Mouse (Mus musculus) midbrain, embryonic 12.5 days (tissue): ENCODE results near the gene Fam19a2. TPM values are rescaled to one million over a fixed set of nuclear protein-coding genes. Genes with fewer than 3 reads are reported as not detected.

ENCODE experiments used
- ATAC-seq: fragments of 200-750 bp; cut with Nextera tagmentation; 2 replicates; pipeline ENCODE4 v1.8.0; 2017; ENCODE audit warnings: low read depth, moderate TSS enrichment, moderate library complexity; ENCODE audit not compliant: low FRiP score
- H3K27ac ChIP-seq: fragments of 300-500 bp; sonication (generic); replicated peaks from 2 replicates; pipeline ENCODE4 v1.5.1; 2016; ENCODE audit warnings: mild to moderate bottlenecking
- H3K27me3 ChIP-seq: fragments of 300-500 bp; sonication (generic); 2 replicates; pipeline ENCODE4 v1.6.1; 2016; ENCODE audit warnings: mild to moderate bottlenecking
- H3K36me3 ChIP-seq: fragments of 300-500 bp; sonication (generic); 2 replicates; pipeline ENCODE4 v1.6.1; 2016
- H3K4me1 ChIP-seq: fragments of 300-500 bp; sonication (generic); 2 replicates; pipeline ENCODE4 v1.6.1; 2016
- H3K4me2 ChIP-seq: fragments of 300-500 bp; sonication (generic); replicated peaks from 2 replicates; pipeline ENCODE4 v1.6.1; 2016; ENCODE audit warnings: mild to moderate bottlenecking, moderate library complexity
- H3K4me3 ChIP-seq: fragments of 300-500 bp; sonication (generic); 2 replicates; pipeline ENCODE4 v1.5.1; 2016; ENCODE audit warnings: mild to moderate bottlenecking
- H3K9ac ChIP-seq: fragments of 300-500 bp; sonication (generic); replicated peaks from 2 replicates; pipeline ENCODE4 v1.6.1; 2016; ENCODE audit warnings: mild to moderate bottlenecking, moderate library complexity
- H3K9me3 ChIP-seq: fragments of 300-500 bp; sonication (generic); 2 replicates; pipeline ENCODE4 v1.6.1; 2016; ENCODE audit warnings: mild to moderate bottlenecking
- WGBS: fragments of 180-500 bp; shearing (Covaris S2); methylation state at CpG from one replicate; pipeline ENCODE4 v1.1.7; 2016; 5-methylcytosine and 5-hydroxymethylcytosine counted together
- polyA plus RNA-seq: library from polyadenylated mRNA; unstranded; fragments of >200 nt; fragmentation: Nextera tagmentation; extraction: Ambion mirVana; gene quantifications from 2 replicates; pipeline ENCODE4 v1.2.1, GENCODE M21; 2016

The Fam19a2 gene
- polyA plus RNA-seq, 1 experiment from 2014 or later, result 11.3 TPM

- WGBS, result 24% methylated on average over 6 of the region's 6 CpGs
- Histone ChIP-seq H3K27ac (no peak overlapping the region), H3K27me3 (no peaks in the 10 kb centered on the region), H3K36me3 (no peaks in the 10 kb centered on the region), H3K4me3 (no peak overlapping the region), H3K9ac (no peak overlapping the region), H3K4me1 (peaks cover 5% of the 10 kb centered on the region; the same call in 1 of the 2 replicates), H3K4me2 (no peak overlapping the region), H3K9me3 (no peaks in the 10 kb centered on the region)
- ATAC-seq, result no peak
These were observed 134.3 kb downstream of the Fam19a2 start for GRCm38 (mm10) chr10:123398136-123398535.

GRCm38 (mm10) chr10:123401188-123401587 is 137.4 kb downstream of the Fam19a2 start:
- no peak overlapping the region; the same call in 1 of the 2 replicates for H3K27ac ChIP-seq
- H3K27me3 ChIP-seq, result no peaks in the 10 kb centered on the region
- no peak overlapping the region for H3K4me2 ChIP-seq
- no peaks in the 10 kb centered on the region for H3K9me3 ChIP-seq
- peaks cover 5% of the 10 kb centered on the region; the same call in 1 of the 2 replicates for H3K4me1 ChIP-seq
- peak; percentile 65 for ATAC-seq
- no peak overlapping the region for H3K9ac ChIP-seq
- WGBS, result 85% methylated on average over 3 of the region's 3 CpGs
- no peaks in the 10 kb centered on the region for H3K36me3 ChIP-seq
- H3K4me3 ChIP-seq, result no peak overlapping the region

- H3K9ac ChIP-seq, result no peak overlapping the region
- H3K36me3 ChIP-seq, result no peaks in the 10 kb centered on the region
- no peak overlapping the region for H3K27ac ChIP-seq
- ATAC-seq, result no peak
- no peak overlapping the region for H3K4me2 ChIP-seq
- no peaks in the 10 kb centered on the region for H3K9me3 ChIP-seq
- 58% methylated on average over 3 of the region's 3 CpGs for WGBS
- H3K4me1 ChIP-seq, result peaks cover 2% of the 10 kb centered on the region; the same call in 1 of the 2 replicates
- no peak overlapping the region for H3K4me3 ChIP-seq
- H3K27me3 ChIP-seq, result no peaks in the 10 kb centered on the region
These were observed 138.7 kb downstream of the Fam19a2 start for GRCm38 (mm10) chr10:123402460-123402859.

- Histone ChIP-seq H3K4me3 (no peak overlapping the region), H3K36me3 (no peaks in the 10 kb centered on the region), H3K9me3 (no peaks in the 10 kb centered on the region; the same call in 1 of the 2 replicates), H3K27me3 (no peaks in the 10 kb centered on the region), H3K9ac (no peak overlapping the region), H3K4me2 (no peak overlapping the region), H3K27ac (no peak overlapping the region), H3K4me1 (peaks cover 3% of the 10 kb centered on the region; the same call in 1 of the 2 replicates)
- WGBS, result 92% methylated on average over 1 of the region's 1 CpGs
- no peak for ATAC-seq
These were observed 151.2 kb downstream of the Fam19a2 start for GRCm38 (mm10) chr10:123414953-123415352.

GRCm38 (mm10) chr10:123416024-123416423 is 152.2 kb downstream of the Fam19a2 start:
- Histone ChIP-seq H3K36me3 (no peaks in the 10 kb centered on the region), H3K27me3 (no peaks in the 10 kb centered on the region), H3K4me2 (no peak overlapping the region), H3K9me3 (no peaks in the 10 kb centered on the region; the same call in 1 of the 2 replicates), H3K4me3 (no peak overlapping the region), H3K27ac (no peak overlapping the region), H3K9ac (no peak overlapping the region), H3K4me1 (peaks cover 3% of the 10 kb centered on the region; the same call in 1 of the 2 replicates)
- ATAC-seq, result no peak
- 63% methylated on average over 4 of the region's 4 CpGs for whole genome bisulfite sequencing

- Histone ChIP-seq H3K4me3 (no peak overlapping the region), H3K9ac (no peak overlapping the region), H3K9me3 (no peaks in the 10 kb centered on the region), H3K4me2 (no peak overlapping the region), H3K36me3 (no peaks in the 10 kb centered on the region), H3K4me1 (peaks cover 3% of the 10 kb centered on the region; the same call in 1 of the 2 replicates), H3K27me3 (no peaks in the 10 kb centered on the region), H3K27ac (no peak overlapping the region)
- ATAC-seq, result no peak
- WGBS, result 72% methylated on average over 7 of the region's 7 CpGs
These were observed 154.9 kb downstream of the Fam19a2 start for GRCm38 (mm10) chr10:123418616-123419173.

- 78% methylated on average over 1 of the region's 1 CpGs for WGBS
- no peak overlapping the region for H3K4me3 ChIP-seq
- no peak for ATAC-seq
- no peak overlapping the region for H3K9ac ChIP-seq
- no peaks in the 10 kb centered on the region for H3K36me3 ChIP-seq
- no peak overlapping the region for H3K27ac ChIP-seq
- no peak overlapping the region for H3K4me2 ChIP-seq
- no peaks in the 10 kb centered on the region for H3K27me3 ChIP-seq
- H3K4me1 ChIP-seq, result peaks cover 3% of the 10 kb centered on the region; the same call in 1 of the 2 replicates
- H3K9me3 ChIP-seq, result no peaks in the 10 kb centered on the region
These were observed 156.5 kb downstream of the Fam19a2 start for GRCm38 (mm10) chr10:123420249-123420648.

GRCm38 (mm10) chr10:123424482-123424881 is 160.7 kb downstream of the Fam19a2 start:
- H3K36me3 ChIP-seq, result no peaks in the 10 kb centered on the region
- no peak for ATAC-seq
- H3K4me3 ChIP-seq, result no peak overlapping the region
- H3K4me1 ChIP-seq, result no peaks in the 10 kb centered on the region
- 94% methylated on average over 3 of the region's 3 CpGs for WGBS
- H3K4me2 ChIP-seq, result no peak overlapping the region
- H3K27ac ChIP-seq, result no peak overlapping the region
- H3K9ac ChIP-seq, result no peak overlapping the region
- no peaks in the 10 kb centered on the region for H3K27me3 ChIP-seq
- no peaks in the 10 kb centered on the region for H3K9me3 ChIP-seq

- H3K27ac ChIP-seq, result no peak overlapping the region
- H3K36me3 ChIP-seq, result no peaks in the 10 kb centered on the region
- no peak overlapping the region for H3K4me3 ChIP-seq
- 81% methylated on average over 8 of the region's 8 CpGs for WGBS
- no peaks in the 10 kb centered on the region for H3K27me3 ChIP-seq
- no peaks in the 10 kb centered on the region for H3K4me1 ChIP-seq
- ATAC-seq, result no peak
- no peak overlapping the region for H3K4me2 ChIP-seq
- no peak overlapping the region for H3K9ac ChIP-seq
- no peaks in the 10 kb centered on the region for H3K9me3 ChIP-seq
These were observed 162.9 kb downstream of the Fam19a2 start for GRCm38 (mm10) chr10:123426527-123427363.

- no peak for ATAC-seq
- Histone ChIP-seq H3K27me3 (no peaks in the 10 kb centered on the region), H3K9me3 (no peaks in the 10 kb centered on the region), H3K36me3 (no peaks in the 10 kb centered on the region), H3K9ac (no peak overlapping the region), H3K27ac (no peak overlapping the region), H3K4me3 (no peak overlapping the region), H3K4me2 (no peak overlapping the region), H3K4me1 (no peaks in the 10 kb centered on the region)
- WGBS, result 85% methylated on average over 5 of the region's 5 CpGs
These were observed 167.8 kb downstream of the Fam19a2 start for GRCm38 (mm10) chr10:123431569-123431968.

GRCm38 (mm10) chr10:123437576-123437975 is 173.8 kb downstream of the Fam19a2 start:
- H3K9ac ChIP-seq, result no peak overlapping the region
- no peak overlapping the region for H3K4me2 ChIP-seq
- 76% methylated on average over 4 of the region's 4 CpGs for WGBS

GRCm38 (mm10) chr10:123456800-123457199 is 193.0 kb downstream of the Fam19a2 start:
- no peaks in the 10 kb centered on the region for H3K9me3 ChIP-seq
- 87% methylated on average over 1 of the region's 1 CpGs for WGBS
- ATAC-seq, result no peak

More at GRCm38 (mm10) chr10:123437576-123437975, 173.8 kb downstream of the Fam19a2 start:
- H3K4me1 ChIP-seq, result no peaks in the 10 kb centered on the region
- no peaks in the 10 kb centered on the region for H3K27me3 ChIP-seq
- no peaks in the 10 kb centered on the region for H3K9me3 ChIP-seq
- H3K27ac ChIP-seq, result no peak overlapping the region
- no peak for ATAC-seq
- H3K4me3 ChIP-seq, result no peak overlapping the region
- H3K36me3 ChIP-seq, result no peaks in the 10 kb centered on the region

More at GRCm38 (mm10) chr10:123456800-123457199, 193.0 kb downstream of the Fam19a2 start:
- Histone ChIP-seq H3K27ac (no peak overlapping the region), H3K36me3 (no peaks in the 10 kb centered on the region), H3K27me3 (no peaks in the 10 kb centered on the region), H3K4me1 (no peaks in the 10 kb centered on the region; the same call in 1 of the 2 replicates), H3K4me3 (no peak overlapping the region), H3K4me2 (no peak overlapping the region), H3K9ac (no peak overlapping the region)
